Mouse (Mus musculus): ENCODE results near the gene Eif5b. TPM values are rescaled to one million over a fixed set of nuclear protein-coding genes. Genes with fewer than 3 reads are reported as not detected.

Eif5b gene
- polyA plus RNA-seq (2012; rRNA removed): 2.2 and 4.0 TPM in 2 replicates

- peak within 1 kb of the TSS; percentile 96 for H3K27ac ChIP-seq (ENCODE audit: insufficient read depth, low read length)
- no peaks in the 10 kb centered on the region; the same call in none of the 2 replicates for H3K4me1 ChIP-seq (ENCODE audit: control insufficient read depth, insufficient read depth, insufficient read length)
- peak within 1 kb of the TSS; percentile 94 for H3K4me3 ChIP-seq (ENCODE audit: extremely low read depth, insufficient read depth, insufficient read length)
- H3K27me3 ChIP-seq (ENCODE audit: control insufficient read depth, insufficient read depth, low read length): no peaks in the 10 kb centered on the region
- peak; percentile 88 to 95 for DNase-seq (ENCODE audit: low read depth in 1 of 2, low spot score in 2 of 2)
- under 1% methylated on average over 50 of the region's 50 CpGs for WGBS
- H3K36me3 ChIP-seq (ENCODE audit: control insufficient read depth, insufficient read depth, low read length): peaks cover 10% of the 10 kb centered on the region
- TF ChIP-seq POLR2A (IDR thresholded peaks at IDR 0.05; ENCODE audit: low read depth, low read length) (peak; percentile 29; the same call in 1 of the 2 replicates), CTCF (IDR thresholded peaks at IDR 0.05; ENCODE audit: extremely low read depth, insufficient read depth, insufficient read length, insufficient replicate concordance) (peak; percentile 23; the same call in 1 of the 2 replicates)
Measured at GRCm38 (mm10) chr1:37997867-37998266, at the start of gene Eif5b, which contains the start of gene Txndc9. Eif5b (plus strand) TSS chr1:37998010. Txndc9 (minus strand) TSS chr1:37997893.

- Histone ChIP-seq H3K27me3 (ENCODE audit: control insufficient read depth, insufficient read depth, low read length) (no peaks in the 10 kb centered on the region), H3K27ac (ENCODE audit: insufficient read depth, low read length) (no peak overlapping the region), H3K36me3 (ENCODE audit: control insufficient read depth, insufficient read depth, low read length) (no peaks in the 10 kb centered on the region), H3K4me3 (ENCODE audit: extremely low read depth, insufficient read depth, insufficient read length) (no peak overlapping the region), H3K4me1 (ENCODE audit: control insufficient read depth, insufficient read depth, insufficient read length) (no peaks in the 10 kb centered on the region)
- no peak for TF ChIP-seq POLR2A (IDR thresholded peaks at IDR 0.05; ENCODE audit: low read depth, low read length)
- no peak for TF ChIP-seq CTCF (IDR thresholded peaks at IDR 0.05; ENCODE audit: extremely low read depth, insufficient read depth, insufficient read length, insufficient replicate concordance)
- DNase-seq (ENCODE audit: low read depth in 1 of 2, low spot score in 2 of 2): no peak
- WGBS: 75% methylated on average over 2 of the region's 2 CpGs
Measured at GRCm38 (mm10) chr1:37948906-37949305, 48.9 kb upstream of the Eif5b start.

- H3K27ac ChIP-seq (ENCODE audit: insufficient read depth, low read length): no peak overlapping the region
- no peaks in the 10 kb centered on the region for H3K4me1 ChIP-seq (ENCODE audit: control insufficient read depth, insufficient read depth, insufficient read length)
- no peaks in the 10 kb centered on the region for H3K27me3 ChIP-seq (ENCODE audit: control insufficient read depth, insufficient read depth, low read length)
- DNase-seq (ENCODE audit: low read depth in 1 of 2, low spot score in 2 of 2): no peak
- H3K36me3 ChIP-seq (ENCODE audit: control insufficient read depth, insufficient read depth, low read length): no peaks in the 10 kb centered on the region
- H3K4me3 ChIP-seq (ENCODE audit: extremely low read depth, insufficient read depth, insufficient read length): no peak overlapping the region
- no peak for TF ChIP-seq POLR2A (IDR thresholded peaks at IDR 0.05; ENCODE audit: low read depth, low read length)
- no peak for TF ChIP-seq CTCF (IDR thresholded peaks at IDR 0.05; ENCODE audit: extremely low read depth, insufficient read depth, insufficient read length, insufficient replicate concordance)
- WGBS: 83% methylated on average over 7 of the region's 7 CpGs
Measured at GRCm38 (mm10) chr1:37954786-37955185, 43.0 kb upstream of the Eif5b start.

- TF ChIP-seq CTCF (IDR thresholded peaks at IDR 0.05; ENCODE audit: extremely low read depth, insufficient read depth, insufficient read length, insufficient replicate concordance): no peak
- TF ChIP-seq POLR2A (IDR thresholded peaks at IDR 0.05; ENCODE audit: low read depth, low read length): no peak
- Histone ChIP-seq H3K27me3 (ENCODE audit: control insufficient read depth, insufficient read depth, low read length) (no peaks in the 10 kb centered on the region), H3K36me3 (ENCODE audit: control insufficient read depth, insufficient read depth, low read length) (no peaks in the 10 kb centered on the region), H3K4me1 (ENCODE audit: control insufficient read depth, insufficient read depth, insufficient read length) (no peaks in the 10 kb centered on the region), H3K27ac (ENCODE audit: insufficient read depth, low read length) (no peak overlapping the region), H3K4me3 (ENCODE audit: extremely low read depth, insufficient read depth, insufficient read length) (no peak overlapping the region)
- WGBS: 88% methylated on average over 2 of the region's 2 CpGs
- DNase-seq (ENCODE audit: low read depth in 1 of 2, low spot score in 2 of 2): no peak
Measured at GRCm38 (mm10) chr1:37955251-37955650, 42.6 kb upstream of the Eif5b start.

- TF ChIP-seq POLR2A (IDR thresholded peaks at IDR 0.05; ENCODE audit: low read depth, low read length) (no peak), CTCF (IDR thresholded peaks at IDR 0.05; ENCODE audit: extremely low read depth, insufficient read depth, insufficient read length, insufficient replicate concordance) (no peak)
- WGBS: 13% methylated on average over 3 of the region's 3 CpGs
- Histone ChIP-seq H3K27ac (ENCODE audit: insufficient read depth, low read length) (no peak overlapping the region), H3K36me3 (ENCODE audit: control insufficient read depth, insufficient read depth, low read length) (no peaks in the 10 kb centered on the region), H3K4me3 (ENCODE audit: extremely low read depth, insufficient read depth, insufficient read length) (no peak overlapping the region), H3K4me1 (ENCODE audit: control insufficient read depth, insufficient read depth, insufficient read length) (no peaks in the 10 kb centered on the region), H3K27me3 (ENCODE audit: control insufficient read depth, insufficient read depth, low read length) (no peaks in the 10 kb centered on the region)
- no peak for DNase-seq (ENCODE audit: low read depth in 1 of 2, low spot score in 2 of 2)
Measured at GRCm38 (mm10) chr1:37956690-37957431, 40.9 kb upstream of the Eif5b start.

GRCm38 (mm10) chr1:37957659-37958058 is 40.2 kb upstream of the Eif5b start, which contains the start of gene Lyg1:
Lyg1 (minus strand) TSS chr1:37957759.
- TF ChIP-seq POLR2A (IDR thresholded peaks at IDR 0.05; ENCODE audit: low read depth, low read length) (no peak), CTCF (IDR thresholded peaks at IDR 0.05; ENCODE audit: extremely low read depth, insufficient read depth, insufficient read length, insufficient replicate concordance) (no peak)
- no peak for DNase-seq (ENCODE audit: low read depth in 1 of 2, low spot score in 2 of 2)
- Histone ChIP-seq H3K27ac (ENCODE audit: insufficient read depth, low read length) (no peak within 1 kb of the TSS), H3K4me3 (ENCODE audit: extremely low read depth, insufficient read depth, insufficient read length) (no peak within 1 kb of the TSS), H3K27me3 (ENCODE audit: control insufficient read depth, insufficient read depth, low read length) (no peaks in the 10 kb centered on the region), H3K36me3 (ENCODE audit: control insufficient read depth, insufficient read depth, low read length) (no peaks in the 10 kb centered on the region), H3K4me1 (ENCODE audit: control insufficient read depth, insufficient read depth, insufficient read length) (no peaks in the 10 kb centered on the region)
- 93% methylated on average over 5 of the region's 5 CpGs for WGBS

- Histone ChIP-seq H3K27ac (ENCODE audit: insufficient read depth, low read length) (no peak overlapping the region), H3K4me3 (ENCODE audit: extremely low read depth, insufficient read depth, insufficient read length) (no peak overlapping the region), H3K36me3 (ENCODE audit: control insufficient read depth, insufficient read depth, low read length) (no peaks in the 10 kb centered on the region), H3K27me3 (ENCODE audit: control insufficient read depth, insufficient read depth, low read length) (no peaks in the 10 kb centered on the region), H3K4me1 (ENCODE audit: control insufficient read depth, insufficient read depth, insufficient read length) (no peaks in the 10 kb centered on the region)
- TF ChIP-seq CTCF (IDR thresholded peaks at IDR 0.05; ENCODE audit: extremely low read depth, insufficient read depth, insufficient read length, insufficient replicate concordance) (no peak), POLR2A (IDR thresholded peaks at IDR 0.05; ENCODE audit: low read depth, low read length) (no peak)
- no peak for DNase-seq (ENCODE audit: low read depth in 1 of 2, low spot score in 2 of 2)
- WGBS: 81% methylated on average over 2 of the region's 2 CpGs
Measured at GRCm38 (mm10) chr1:37958516-37958915, 39.3 kb upstream of the Eif5b start.

Data from spleen, adult 2 months (tissue).